Mouse (Mus musculus) kidney, adult 2 months (tissue): ENCODE measurements at regions not wholly inside any gene's neighbourhood (a gene's known extent, or its start where the extent isn't known, plus 50 kb on each side); places are given as distances from the start of the nearest gene placed in this dataset.

Experiments used
- DNase-seq: peaks from one replicate; pipeline ENCODE4 v3.0.0; 2021
- H3K27ac ChIP-seq: fragments of 200-500 bp; 2 replicates; pipeline ENCODE4 v1.5.1; 2012; ENCODE audit warnings: low read depth, low read length, control low read depth, inconsistent platforms; ENCODE audit not compliant: insufficient read depth
- H3K27me3 ChIP-seq: fragments of 200-500 bp; replicated peaks from 2 replicates; pipeline ENCODE4 v1.6.1; 2012; ENCODE audit warnings: mild to moderate bottlenecking, moderate library complexity, low read length, inconsistent platforms; ENCODE audit not compliant: control insufficient read depth, insufficient read depth
- H3K36me3 ChIP-seq: fragments of 200-500 bp; 2 replicates; pipeline ENCODE4 v1.6.1; 2012; ENCODE audit warnings: mild to moderate bottlenecking, moderate library complexity, low read length, inconsistent platforms; ENCODE audit not compliant: control insufficient read depth, insufficient read depth
- H3K4me1 ChIP-seq: fragments of 200-500 bp; 2 replicates; pipeline ENCODE4 v1.6.1; 2011; ENCODE audit warnings: low read length; ENCODE audit not compliant: control insufficient read depth, insufficient read depth
- H3K4me3 ChIP-seq: fragments of 200-500 bp; 2 replicates; pipeline ENCODE4 v1.5.1; 2011; ENCODE audit warnings: mild to moderate bottlenecking, low read depth, low read length, control low read depth; ENCODE audit not compliant: insufficient read depth
- CTCF ChIP-seq: fragments of 200-500 bp; conservative IDR thresholded peaks from 2 replicates; pipeline ENCODE4 v1.5.1; 2011; ENCODE audit warnings: low read depth, mild to moderate bottlenecking, control low read depth, low read length, moderate library complexity, mixed read lengths; ENCODE audit not compliant: insufficient read depth, insufficient read length
- POLR2A ChIP-seq: fragments of 200-500 bp; IDR thresholded peaks from one replicate; pipeline ENCODE4 v1.6.1; 2011; ENCODE audit warnings: low read depth, low read length, control low read depth
- WGBS: fragments of 180-500 bp; shearing (Covaris S2); methylation state at CpG from one replicate; pipeline ENCODE4 v1.1.7; 2018; 5-methylcytosine and 5-hydroxymethylcytosine counted together

- no peaks in the 10 kb centered on the region for H3K27me3 ChIP-seq
- WGBS: 47% methylated on average over 10 of the region's 10 CpGs
- H3K4me3 ChIP-seq: no peak overlapping the region
- TF ChIP-seq CTCF (peak; percentile 50), POLR2A (no peak)
- peaks cover 5% of the 10 kb centered on the region; the same call in 1 of the 2 replicates for H3K4me1 ChIP-seq
- H3K27ac ChIP-seq: peak overlapping the region; percentile 8; the same call in 1 of the 2 replicates
- DNase-seq: peak; percentile 43
- no peaks in the 10 kb centered on the region for H3K36me3 ChIP-seq
Measured at GRCm38 (mm10) chr10:99459823-99460361, 196.9 kb downstream of the Dusp6 start.

- 19% methylated on average over 17 of the region's 17 CpGs for WGBS
Measured at GRCm38 (mm10) chr10:99460847-99461445, 197.9 kb downstream of the Dusp6 start.

DNA sequence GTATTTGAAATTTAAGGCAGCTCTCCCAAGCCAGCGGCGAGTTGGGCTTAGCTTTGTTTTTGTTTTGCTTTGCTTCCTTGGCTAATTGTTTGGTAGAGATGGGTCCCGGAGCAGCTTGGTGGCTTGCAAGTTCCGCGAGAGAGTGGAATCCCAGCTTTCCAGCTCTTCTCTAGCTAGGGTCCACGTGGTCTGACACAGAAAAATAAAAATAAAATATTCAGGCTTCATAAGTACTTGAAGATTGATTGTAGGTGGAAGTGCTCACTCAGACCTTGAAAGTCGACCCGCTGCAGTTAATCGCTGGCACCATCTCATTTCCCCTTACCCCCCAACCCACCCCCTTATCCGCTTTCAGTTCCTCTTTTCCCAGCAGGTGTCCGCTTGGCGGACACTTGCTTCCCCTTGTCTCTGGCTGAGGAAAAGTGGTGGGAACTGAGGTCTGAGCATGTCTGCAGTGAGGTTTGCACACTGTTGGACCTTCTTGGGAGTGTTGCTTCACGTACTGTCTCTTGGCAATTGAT is 198.5 kb downstream of the Dusp6 start:
- peak; percentile 68 for DNase-seq
- Histone ChIP-seq H3K4me3 (peak overlapping the region; percentile 17), H3K4me1 (peaks cover 5% of the 10 kb centered on the region; the same call in 1 of the 2 replicates), H3K27me3 (no peaks in the 10 kb centered on the region), H3K27ac (peak overlapping the region; percentile 69), H3K36me3 (no peaks in the 10 kb centered on the region)
- TF ChIP-seq CTCF: no peak
- TF ChIP-seq POLR2A: no peak
- 4% methylated on average over 13 of the region's 13 CpGs for WGBS

More at GRCm38 (mm10) chr10:99460847-99461445, 197.9 kb downstream of the Dusp6 start:
- Histone ChIP-seq H3K27ac (peak overlapping the region; percentile 69), H3K36me3 (no peaks in the 10 kb centered on the region), H3K4me3 (peak overlapping the region; percentile 17), H3K4me1 (peaks cover 5% of the 10 kb centered on the region; the same call in 1 of the 2 replicates), H3K27me3 (no peaks in the 10 kb centered on the region)
- TF ChIP-seq POLR2A (no peak), CTCF (no peak)
- peak; percentile 68 for DNase-seq

- no peak for DNase-seq
- 0 out of 2 replicates have a peak, but pooled peaks cover 1% of the 10 kb centered on the region for H3K4me1 ChIP-seq
- no peak overlapping the region for H3K4me3 ChIP-seq
- 85% methylated on average over 1 of the region's 1 CpGs for WGBS
- no peaks in the 10 kb centered on the region for H3K36me3 ChIP-seq
- TF ChIP-seq POLR2A (no peak), CTCF (no peak)
- no peaks in the 10 kb centered on the region for H3K27me3 ChIP-seq
- H3K27ac ChIP-seq: no peak overlapping the region
Measured at GRCm38 (mm10) chr10:99466695-99467094, 203.7 kb downstream of the Dusp6 start.

- no peaks in the 10 kb centered on the region for H3K27me3 ChIP-seq
- H3K4me3 ChIP-seq: no peak overlapping the region
- no peaks in the 10 kb centered on the region for H3K4me1 ChIP-seq
- peak overlapping the region; percentile 30 for H3K27ac ChIP-seq
- WGBS: 66% methylated on average over 9 of the region's 9 CpGs
- TF ChIP-seq CTCF (no peak), POLR2A (no peak)
- peak; percentile 56 for DNase-seq
- no peaks in the 10 kb centered on the region for H3K36me3 ChIP-seq
Measured at GRCm38 (mm10) chr10:99467319-99467842, 204.3 kb downstream of the Dusp6 start.

DNA sequence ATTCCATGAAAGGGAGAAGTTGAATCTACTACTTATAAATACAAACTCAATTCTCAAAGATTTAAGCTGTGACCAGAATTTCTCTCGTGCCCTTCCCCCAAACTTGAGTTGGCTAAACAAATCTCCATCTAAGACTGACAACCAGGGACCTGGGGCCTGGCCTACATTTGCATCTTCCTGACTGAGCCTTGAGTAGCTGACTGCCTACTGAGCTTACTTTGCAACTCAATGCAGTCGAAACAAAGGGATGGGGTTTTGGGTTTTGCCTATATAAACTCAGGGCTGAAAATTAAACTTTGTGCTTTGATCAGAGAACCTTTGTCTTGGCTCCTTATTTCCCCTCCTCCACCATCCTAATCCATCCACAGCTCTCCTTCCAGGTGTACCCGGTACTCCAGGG is 205.9 kb downstream of the Dusp6 start:
- H3K4me3 ChIP-seq: no peak overlapping the region
- DNase-seq: no peak
- no peaks in the 10 kb centered on the region for H3K27me3 ChIP-seq
- no peaks in the 10 kb centered on the region for H3K36me3 ChIP-seq
- WGBS: 89% methylated on average over 3 of the region's 3 CpGs
- no peak overlapping the region for H3K27ac ChIP-seq
- H3K4me1 ChIP-seq: no peaks in the 10 kb centered on the region
- TF ChIP-seq POLR2A (no peak), CTCF (no peak)

DNA sequence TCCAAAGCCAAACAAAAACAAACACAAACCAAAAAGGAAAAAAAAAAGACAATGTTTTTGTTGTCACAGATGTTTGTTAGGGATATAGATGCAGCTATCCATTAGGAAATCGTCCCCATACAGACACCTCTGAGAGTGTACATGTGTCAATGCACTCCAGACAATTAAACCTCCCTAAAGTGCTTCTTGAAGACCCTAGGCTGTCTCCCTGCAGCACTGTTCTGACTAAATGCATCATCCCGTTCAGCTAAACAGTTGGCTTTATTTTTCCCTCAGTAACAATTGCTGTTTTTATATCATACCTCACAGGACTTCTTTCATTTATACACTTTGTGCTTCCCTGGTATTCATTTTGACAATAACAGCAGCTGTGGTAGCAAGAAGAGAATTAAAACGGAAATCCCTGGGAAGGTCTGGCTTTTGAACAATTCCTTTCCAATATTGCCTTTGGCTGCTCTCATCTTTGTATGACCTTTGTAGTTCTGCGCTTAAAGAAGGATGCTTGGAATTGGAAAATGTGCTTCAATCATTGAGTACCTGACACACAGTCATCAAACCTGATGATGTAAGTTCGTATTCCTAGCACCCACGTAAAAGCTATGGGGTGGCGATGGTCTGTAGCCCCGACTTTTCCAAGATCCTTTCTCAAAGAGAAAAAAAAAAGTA is 208.9 kb downstream of the Dusp6 start:
- Histone ChIP-seq H3K27ac (no peak overlapping the region), H3K4me3 (no peak overlapping the region), H3K27me3 (no peaks in the 10 kb centered on the region), H3K4me1 (no peaks in the 10 kb centered on the region), H3K36me3 (no peaks in the 10 kb centered on the region)
- no peak for DNase-seq
- no peak for TF ChIP-seq POLR2A
- no peak for TF ChIP-seq CTCF
- WGBS: 74% methylated on average over 8 of the region's 8 CpGs
